Mouse (Mus musculus) heart, adult 2 months (tissue): ENCODE measurements around the gene Nanog. TPM values are rescaled to one million over a fixed set of nuclear protein-coding genes. Genes with fewer than 3 reads are reported as not detected.
"Not testable (repeated sequence)": the region's sequence is repeated elsewhere in the genome, so short reads cannot be mapped to it uniquely, and the experiment has no call there.

Source experiments
- DNase-seq, 2 experiments: peaks; one replicate each; pipeline ENCODE4 v3.0.0; 2021
- H3K27ac ChIP-seq: fragments of 200-600 bp; 2 replicates; pipeline ENCODE4 v1.8.1; 2022
- H3K27me3 ChIP-seq: fragments of 200-500 bp; 2 replicates; pipeline ENCODE4 v1.6.1; 2012; ENCODE audit warnings: mild to moderate bottlenecking, low read length, inconsistent platforms, mixed read lengths; ENCODE audit not compliant: control insufficient read depth, insufficient read depth
- H3K36me3 ChIP-seq: fragments of 200-500 bp; 2 replicates; pipeline ENCODE4 v1.6.1; 2012; ENCODE audit warnings: low read length, inconsistent platforms; ENCODE audit not compliant: control insufficient read depth, insufficient read depth
- H3K4me1 ChIP-seq: fragments of 200-500 bp; 2 replicates; pipeline ENCODE4 v1.6.1; 2011; ENCODE audit warnings: low read length; ENCODE audit not compliant: control insufficient read depth, insufficient read depth
- H3K4me3 ChIP-seq: fragments of 200-600 bp; 2 replicates; pipeline ENCODE4 v1.8.1; 2022
- H3K79me2 ChIP-seq: fragments of 200-500 bp; replicated peaks from 2 replicates; pipeline ENCODE4 v1.6.1; 2012; ENCODE audit warnings: mild to moderate bottlenecking, inconsistent platforms, low read length, moderate library complexity, mixed read lengths; ENCODE audit not compliant: control insufficient read depth, insufficient read depth
- H3K9ac ChIP-seq: fragments of 200-500 bp; 2 replicates; pipeline ENCODE4 v1.6.1; 2012; ENCODE audit warnings: low read depth, mild to moderate bottlenecking, control low read depth, inconsistent platforms, low read length, mixed read lengths
- CTCF ChIP-seq: fragments of 200-600 bp; IDR thresholded peaks from 2 replicates; pipeline ENCODE4 v1.8.1; 2022; ENCODE audit warnings: antibody characterized with exemption, mild to moderate bottlenecking, moderate library complexity
- EP300 ChIP-seq: fragments of 200-500 bp; IDR thresholded peaks from 2 replicates; pipeline ENCODE4 v1.6.1; 2011; ENCODE audit warnings: low read depth, low read length, control low read depth; ENCODE audit not compliant: insufficient read depth
- POLR2A ChIP-seq: fragments of 200-500 bp; IDR thresholded peaks from 2 replicates; pipeline ENCODE4 v1.6.1; 2011; ENCODE audit warnings: mild to moderate bottlenecking, low read depth, low read length, control low read depth; ENCODE audit not compliant: insufficient read depth
- WGBS: fragments of 180-500 bp; shearing (Covaris S2); methylation state at CpG from one replicate; pipeline ENCODE4 v1.1.7; 2018; 5-methylcytosine and 5-hydroxymethylcytosine counted together
- intact Hi-C: fragments of 180-260 bp; cut with DNase I; formaldehyde crosslinking; loops from one replicate; pipeline ENCODE4 v1.15.1; 2025
- polyA plus RNA-seq: library from polyadenylated mRNA; depleted of rRNA; stranded (reverse); fragments of >200 nt; gene quantifications from 2 replicates; pipeline ENCODE4 v1.2.3, GENCODE M21; 2012
- total RNA-seq, 2 experiments: library from RNA; stranded (reverse); gene quantifications; 2 replicates each; pipeline ENCODE4 v1.2.3; 2021

Gene Nanog
- total and polyA plus RNA-seq, 3 experiments = not detected

DNA sequence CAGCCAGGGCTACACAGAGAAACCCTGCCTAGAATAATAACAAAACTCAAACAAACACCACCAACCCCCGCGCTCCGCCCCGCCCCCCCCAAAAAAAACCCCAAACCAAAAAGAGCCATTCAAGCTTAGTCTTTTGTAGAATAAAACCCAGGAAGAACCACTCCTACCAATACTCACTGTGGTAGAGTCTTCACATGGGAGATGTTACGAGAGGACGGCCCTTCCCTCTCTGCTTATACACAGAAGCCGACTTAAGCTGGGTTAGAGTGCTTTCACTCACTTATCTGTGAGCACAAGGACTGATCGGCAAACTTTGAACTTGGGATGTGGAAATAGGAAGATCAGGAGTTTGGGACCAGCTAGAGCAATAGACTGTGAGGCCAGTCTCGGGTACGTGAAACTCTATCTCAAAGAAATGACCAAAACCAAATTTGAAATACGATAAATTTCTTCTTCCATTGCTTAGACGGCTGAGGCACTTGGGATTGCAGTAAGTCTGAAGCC is 900 bp upstream of the Nanog start:
- Histone ChIP-seq H3K36me3 (no peaks in the 10 kb centered on the region), H3K9ac (no peak overlapping the region), H3K4me1 (no peaks in the 10 kb centered on the region), H3K27me3 (no peaks in the 10 kb centered on the region), H3K79me2 (no peaks in the 10 kb centered on the region), H3K4me3 (no peak overlapping the region), H3K27ac (no peak overlapping the region)
- intact Hi-C loops = no loop called here
- TF ChIP-seq CTCF (no peak), EP300 (no peak), POLR2A (no peak)
- WGBS = 70% methylated on average over 12 of the region's 12 CpGs
- no peak for DNase-seq

DNA sequence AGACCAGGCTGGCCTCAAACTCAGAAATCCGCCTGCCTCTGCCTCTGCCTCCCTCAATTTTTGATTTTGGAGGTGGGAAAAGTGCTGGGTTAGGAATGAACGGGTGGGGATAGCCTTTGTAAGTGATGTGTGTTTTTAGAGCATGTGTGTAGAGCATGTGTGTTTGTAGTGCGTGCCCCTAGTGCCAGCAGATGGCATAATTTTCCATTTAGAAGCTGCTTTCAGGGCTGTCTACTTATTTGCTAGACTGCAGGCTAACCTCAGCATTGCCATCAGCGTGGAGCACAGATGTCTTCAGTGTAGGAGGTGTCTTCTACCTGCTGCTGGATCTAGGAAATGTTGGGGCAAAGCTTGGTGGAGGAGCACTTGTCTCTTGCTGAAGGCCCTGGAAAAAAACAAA is 1.5 kb downstream of the Nanog start:
- Histone ChIP-seq H3K36me3 (no peaks in the 10 kb centered on the region), H3K4me1 (no peaks in the 10 kb centered on the region), H3K4me3 (no peak overlapping the region), H3K27ac (no peak overlapping the region), H3K9ac (no peak overlapping the region), H3K27me3 (no peaks in the 10 kb centered on the region), H3K79me2 (no peaks in the 10 kb centered on the region)
- TF ChIP-seq POLR2A (no peak), EP300 (no peak), CTCF (no peak)
- intact Hi-C loops = no loop called here
- 70% methylated on average over 4 of the region's 4 CpGs for WGBS
- DNase-seq = no peak

- no peaks in the 10 kb centered on the region for H3K4me1 ChIP-seq
- no peaks in the 10 kb centered on the region for H3K36me3 ChIP-seq
- H3K79me2 ChIP-seq = no peaks in the 10 kb centered on the region
- WGBS = 78% methylated on average over 2 of the region's 2 CpGs
- TF ChIP-seq POLR2A = no peak
- TF ChIP-seq CTCF = no peak
- TF ChIP-seq EP300 = no peak
- H3K27ac ChIP-seq = no peak overlapping the region
- intact Hi-C loops = no loop called here
- no peak overlapping the region for H3K4me3 ChIP-seq
- DNase-seq = no peak
- H3K9ac ChIP-seq = no peak overlapping the region
- H3K27me3 ChIP-seq = no peaks in the 10 kb centered on the region
Measured at GRCm38 (mm10) chr6:122711455-122711854, 4.2 kb downstream of the Nanog start.

GRCm38 (mm10) chr6:122713116-122713515 is 5.8 kb downstream of the Nanog start:
- H3K79me2 ChIP-seq, H3K27ac ChIP-seq, H3K9ac ChIP-seq, H3K36me3 ChIP-seq, H3K4me1 ChIP-seq, intact Hi-C loops, H3K4me3 ChIP-seq, DNase-seq, H3K27me3 ChIP-seq: not testable (repeated sequence)
- WGBS = 90% methylated on average over 7 of the region's 7 CpGs

GRCm38 (mm10) chr6:122714707-122715365 is 7.5 kb downstream of the Nanog start:
- Histone ChIP-seq H3K4me1 (no peaks in the 10 kb centered on the region), H3K4me3 (no peak overlapping the region), H3K9ac (no peak overlapping the region), H3K27ac (no peak overlapping the region), H3K27me3 (no peaks in the 10 kb centered on the region), H3K36me3 (no peaks in the 10 kb centered on the region), H3K79me2 (no peaks in the 10 kb centered on the region)
- intact Hi-C loops = no loop called here
- TF ChIP-seq CTCF = no peak
- TF ChIP-seq POLR2A = no peak
- TF ChIP-seq EP300 = no peak
- WGBS = 60% methylated on average over 7 of the region's 7 CpGs
- DNase-seq = no peak

DNA sequence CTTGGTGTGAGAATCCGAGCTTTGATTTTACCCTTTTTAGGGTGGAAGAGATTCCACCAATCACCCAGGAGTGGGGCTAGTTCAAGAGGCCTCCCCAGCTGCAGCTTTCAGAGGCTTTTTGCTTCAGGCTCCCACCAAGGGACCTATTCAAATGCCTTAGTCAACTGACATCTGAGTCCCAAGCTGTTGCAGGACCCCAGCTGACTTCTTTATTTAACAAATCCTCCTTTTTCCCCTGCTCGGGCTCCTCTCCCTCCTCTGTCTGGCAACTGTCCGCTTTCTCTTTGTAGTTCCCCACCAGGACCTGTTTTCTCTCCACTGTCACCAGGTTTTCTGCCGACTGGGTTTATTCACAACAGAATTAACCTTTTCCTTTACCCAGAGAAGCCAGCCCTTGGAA is 8.6 kb downstream of the Nanog start:
- whole genome bisulfite sequencing = 20% methylated on average over 4 of the region's 4 CpGs
- Histone ChIP-seq H3K4me1 (no peaks in the 10 kb centered on the region), H3K9ac (no peak overlapping the region), H3K4me3 (no peak overlapping the region), H3K27me3 (no peaks in the 10 kb centered on the region), H3K27ac (no peak overlapping the region), H3K79me2 (no peaks in the 10 kb centered on the region), H3K36me3 (no peaks in the 10 kb centered on the region)
- intact Hi-C loops = no loop called here
- TF ChIP-seq CTCF (no peak), POLR2A (no peak), EP300 (no peak)
- no peak for DNase-seq

DNA sequence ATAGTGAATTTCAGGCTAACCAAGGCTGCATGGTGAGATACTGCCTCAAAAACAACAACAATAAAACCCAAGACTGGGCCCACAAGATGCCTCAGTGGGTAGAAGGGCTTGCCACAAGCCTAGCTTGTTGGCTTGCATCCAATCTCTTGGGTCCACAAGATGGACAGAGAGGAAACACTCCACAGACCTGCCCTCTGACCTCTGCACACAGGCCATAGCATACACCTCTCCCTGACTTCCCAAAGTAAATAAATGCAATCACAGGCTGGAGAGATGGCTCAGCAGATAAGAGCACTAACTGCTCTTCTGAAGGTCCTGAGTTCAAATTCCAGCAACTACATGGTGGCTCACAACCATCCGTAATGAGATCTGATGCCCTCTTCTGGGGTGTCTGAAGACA is 10.9 kb downstream of the Nanog start:
- H3K36me3 ChIP-seq, H3K4me3 ChIP-seq, H3K27ac ChIP-seq, DNase-seq, H3K27me3 ChIP-seq, H3K79me2 ChIP-seq, intact Hi-C loops, H3K4me1 ChIP-seq, H3K9ac ChIP-seq: not testable (repeated sequence)
- 91% methylated on average over 1 of the region's 1 CpGs for WGBS
